Mouse (Mus musculus) midbrain, embryonic 10.5 days (tissue): Measurements from ENCODE around the gene Ifnl3. TPM values are rescaled to one million over a fixed set of nuclear protein-coding genes. Genes with fewer than 3 reads are reported as not detected.

Source experiments
- DNase-seq: peaks from one replicate; pipeline ENCODE4 v3.0.0-alpha.2; 2017; ENCODE audit warnings: low spot score
- H3K27ac ChIP-seq: fragments of 300-500 bp; sonication (generic); replicated peaks from 2 replicates; pipeline ENCODE4 v1.5.1; 2016; ENCODE audit warnings: mild to moderate bottlenecking
- H3K27me3 ChIP-seq: fragments of 300-500 bp; sonication (generic); 2 replicates; pipeline ENCODE4 v1.6.1; 2016; ENCODE audit warnings: low read depth, mild to moderate bottlenecking; ENCODE audit not compliant: poor library complexity, severe bottlenecking
- H3K36me3 ChIP-seq: fragments of 300-500 bp; sonication (generic); 2 replicates; pipeline ENCODE4 v1.6.1; 2016; ENCODE audit warnings: mild to moderate bottlenecking, moderate library complexity
- H3K4me1 ChIP-seq: fragments of 300-500 bp; sonication (generic); 2 replicates; pipeline ENCODE4 v1.6.1; 2016
- H3K4me3 ChIP-seq: fragments of 300-500 bp; sonication (generic); 2 replicates; pipeline ENCODE4 v1.5.1; 2016; ENCODE audit warnings: mild to moderate bottlenecking, moderate library complexity
- H3K9me3 ChIP-seq: fragments of 300-500 bp; sonication (generic); replicated peaks from 2 replicates; pipeline ENCODE4 v1.6.1; 2016; ENCODE audit warnings: mild to moderate bottlenecking
- WGBS: fragments of 180-500 bp; shearing (Covaris S2); methylation state at CpG from one replicate; pipeline ENCODE4 v1.1.7; 2016; 5-methylcytosine and 5-hydroxymethylcytosine counted together
- polyA plus RNA-seq: library from polyadenylated mRNA; unstranded; fragments of >200 nt; fragmentation: Nextera tagmentation; extraction: Ambion mirVana; gene quantifications from 2 replicates; pipeline ENCODE4 v1.2.1, GENCODE M21; 2016

Gene Ifnl3
- polyA plus RNA-seq, 1 experiment from 2014 or later = not detected

DNA sequence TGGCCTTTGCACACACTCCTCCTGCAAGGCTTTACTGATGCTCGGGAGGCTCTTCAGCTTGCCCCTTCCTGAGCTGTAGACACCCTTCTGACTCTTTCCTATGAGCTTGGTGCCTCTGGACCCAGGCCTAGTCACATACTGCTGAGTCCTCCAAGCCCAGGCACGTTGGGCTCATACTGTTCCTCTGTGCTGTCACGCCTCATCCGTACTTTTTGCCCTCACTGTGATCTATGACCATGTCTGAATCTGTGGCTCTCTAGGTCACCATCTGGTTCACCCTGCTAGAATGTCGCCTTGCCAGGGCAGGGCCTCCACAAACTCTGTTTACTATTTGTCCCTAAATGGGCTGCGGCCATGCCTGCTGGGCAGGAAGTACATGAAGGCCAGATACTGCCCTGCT is 30.4 kb downstream of the Ifnl3 start:
- Histone ChIP-seq H3K27ac (no peak overlapping the region), H3K36me3 (peaks cover 6% of the 10 kb centered on the region), H3K27me3 (peaks cover 2% of the 10 kb centered on the region; the same call in 1 of the 2 replicates), H3K4me3 (no peak overlapping the region), H3K9me3 (peaks cover 10% of the 10 kb centered on the region; the same call in 1 of the 2 replicates), H3K4me1 (peaks cover 11% of the 10 kb centered on the region)
- 88% methylated on average over 6 of the region's 6 CpGs for WGBS
- no peak for DNase-seq

DNA sequence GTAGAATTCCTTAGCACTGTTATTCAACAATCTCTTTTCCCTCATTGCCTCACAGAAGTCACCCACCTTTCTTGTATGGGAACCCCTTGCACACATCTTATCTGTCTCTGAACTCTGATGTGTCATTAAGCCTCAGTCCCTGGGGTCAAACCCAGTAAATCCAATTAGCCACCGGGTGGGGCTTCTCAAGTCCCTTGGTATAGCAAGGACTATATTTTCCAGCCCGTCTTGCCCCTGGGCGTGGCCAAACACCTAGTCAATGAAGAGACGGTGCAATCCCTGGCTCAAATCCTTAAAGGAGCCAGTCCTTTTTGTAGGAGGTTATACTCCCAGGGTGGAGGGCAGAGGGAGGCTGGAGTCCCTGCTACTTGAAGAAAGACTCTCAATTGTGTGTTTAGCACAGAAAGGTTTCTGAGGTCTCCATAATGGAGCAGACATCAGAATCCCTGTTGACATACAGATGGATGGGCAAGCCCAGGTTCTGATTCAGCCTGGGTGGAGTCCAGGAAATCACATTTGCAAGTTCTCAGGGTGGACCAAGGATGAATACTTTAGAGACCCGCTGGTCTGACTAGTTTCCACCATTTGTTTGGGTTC is 33.4 kb downstream of the Ifnl3 start:
- 18% methylated on average over 5 of the region's 5 CpGs for WGBS
- Histone ChIP-seq H3K27ac (no peak overlapping the region), H3K36me3 (peaks cover 34% of the 10 kb centered on the region), H3K4me1 (peaks cover 14% of the 10 kb centered on the region), H3K27me3 (no peaks in the 10 kb centered on the region), H3K4me3 (no peak overlapping the region), H3K9me3 (peaks cover 10% of the 10 kb centered on the region; the same call in 1 of the 2 replicates)
- DNase-seq = no peak

DNA sequence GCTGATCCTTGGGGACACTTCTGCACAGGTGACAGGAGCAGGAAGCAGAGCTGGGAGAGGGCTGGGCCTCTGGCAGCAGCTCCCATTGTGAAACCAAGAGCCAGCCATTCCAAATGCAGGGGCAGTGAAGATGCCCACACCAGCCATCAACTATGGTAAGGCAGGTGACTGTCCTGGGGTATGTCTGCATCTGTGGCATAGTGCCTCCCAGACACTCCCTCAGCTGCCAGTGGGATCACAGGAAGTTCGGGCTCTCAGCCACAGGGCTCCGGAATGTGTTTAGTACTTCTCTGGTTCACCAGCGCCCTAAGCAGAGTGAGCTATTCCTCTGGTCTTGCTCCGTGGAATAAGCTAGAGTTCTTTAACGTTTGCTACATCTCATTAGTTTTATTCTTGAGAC is 34.4 kb downstream of the Ifnl3 start:
- Histone ChIP-seq H3K4me1 (peaks cover 14% of the 10 kb centered on the region), H3K36me3 (peaks cover 42% of the 10 kb centered on the region), H3K27me3 (no peaks in the 10 kb centered on the region), H3K27ac (no peak overlapping the region), H3K9me3 (peaks cover 10% of the 10 kb centered on the region; the same call in 1 of the 2 replicates), H3K4me3 (no peak overlapping the region)
- no peak for DNase-seq
- WGBS = 82% methylated on average over 5 of the region's 5 CpGs

DNA sequence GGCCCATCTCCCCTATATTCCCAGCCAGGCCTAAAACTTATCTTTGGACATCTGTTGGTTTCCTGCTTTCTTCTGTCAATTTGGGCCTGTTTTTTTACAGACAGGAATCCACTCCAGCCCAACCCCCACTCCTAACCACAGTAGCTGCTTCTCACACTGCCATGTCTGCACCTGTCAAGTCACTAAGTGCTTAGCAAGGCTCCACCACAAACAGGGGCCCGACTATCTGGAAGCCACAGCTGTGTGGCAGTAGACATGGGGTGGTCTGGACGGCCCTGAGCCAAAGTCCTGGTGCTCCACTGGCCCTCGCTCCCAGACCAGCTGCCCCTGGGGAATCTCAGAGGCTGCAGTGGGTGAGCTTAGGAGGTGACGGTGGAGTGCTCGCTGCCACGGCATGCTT is 35.1 kb downstream of the Ifnl3 start:
- H3K9me3 ChIP-seq = peaks cover 7% of the 10 kb centered on the region; the same call in 1 of the 2 replicates
- no peaks in the 10 kb centered on the region for H3K27me3 ChIP-seq
- no peak overlapping the region for H3K27ac ChIP-seq
- peaks cover 48% of the 10 kb centered on the region for H3K36me3 ChIP-seq
- no peak for DNase-seq
- 83% methylated on average over 6 of the region's 6 CpGs for WGBS
- peaks cover 14% of the 10 kb centered on the region for H3K4me1 ChIP-seq
- no peak overlapping the region for H3K4me3 ChIP-seq

DNA sequence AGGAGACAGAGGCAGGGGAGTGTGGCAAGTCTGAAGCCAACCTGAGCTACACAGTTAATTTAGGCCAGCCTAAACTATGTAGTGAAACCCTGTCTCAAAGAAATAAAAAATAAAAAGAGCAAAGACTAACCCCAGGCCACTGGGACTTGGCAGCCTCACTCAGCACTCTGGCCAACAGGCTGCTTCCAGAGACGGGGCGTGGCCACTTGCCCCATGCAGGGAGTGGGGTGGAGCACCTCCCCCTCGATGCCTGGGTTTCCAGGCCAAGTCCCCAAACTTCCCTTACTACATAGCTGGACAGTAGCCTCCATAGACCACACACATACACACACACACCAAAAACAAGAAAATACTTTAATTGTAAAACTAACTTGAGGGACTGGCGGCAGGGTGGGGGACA is 35.9 kb downstream of the Ifnl3 start:
- Histone ChIP-seq H3K4me3 (no peak overlapping the region), H3K27ac (no peak overlapping the region), H3K27me3 (no peaks in the 10 kb centered on the region), H3K36me3 (peaks cover 56% of the 10 kb centered on the region), H3K9me3 (0 out of 2 replicates have a peak, but pooled peaks cover under 1% of the 10 kb centered on the region), H3K4me1 (peaks cover 14% of the 10 kb centered on the region)
- no peak for DNase-seq
- 57% methylated on average over 4 of the region's 4 CpGs for WGBS

DNA sequence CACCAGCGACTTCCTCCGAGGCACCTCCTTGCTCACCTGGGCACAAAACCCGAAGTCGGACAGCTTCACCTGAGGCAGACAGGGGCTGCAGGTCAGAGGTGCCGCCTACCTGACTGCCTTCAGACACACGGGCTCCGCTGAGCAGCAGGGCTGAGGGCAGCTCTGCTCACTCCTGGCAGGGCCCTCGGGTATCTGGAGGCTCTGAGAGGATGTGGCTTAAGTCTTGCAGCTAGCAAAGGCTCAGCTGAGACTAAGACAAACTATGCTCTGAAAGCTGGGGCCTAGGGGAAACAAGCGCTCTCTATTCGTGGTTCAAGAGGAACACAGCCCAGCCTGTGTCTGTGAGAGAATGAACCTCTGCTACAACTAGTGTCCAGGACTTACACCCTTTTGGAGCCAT is 38.2 kb downstream of the Ifnl3 start:
- peaks cover 80% of the 10 kb centered on the region for H3K36me3 ChIP-seq
- H3K4me3 ChIP-seq = no peak overlapping the region
- H3K9me3 ChIP-seq = no peaks in the 10 kb centered on the region
- H3K4me1 ChIP-seq = peaks cover 11% of the 10 kb centered on the region
- no peaks in the 10 kb centered on the region for H3K27me3 ChIP-seq
- 93% methylated on average over 10 of the region's 10 CpGs for WGBS
- H3K27ac ChIP-seq = no peak overlapping the region
- DNase-seq = no peak

DNA sequence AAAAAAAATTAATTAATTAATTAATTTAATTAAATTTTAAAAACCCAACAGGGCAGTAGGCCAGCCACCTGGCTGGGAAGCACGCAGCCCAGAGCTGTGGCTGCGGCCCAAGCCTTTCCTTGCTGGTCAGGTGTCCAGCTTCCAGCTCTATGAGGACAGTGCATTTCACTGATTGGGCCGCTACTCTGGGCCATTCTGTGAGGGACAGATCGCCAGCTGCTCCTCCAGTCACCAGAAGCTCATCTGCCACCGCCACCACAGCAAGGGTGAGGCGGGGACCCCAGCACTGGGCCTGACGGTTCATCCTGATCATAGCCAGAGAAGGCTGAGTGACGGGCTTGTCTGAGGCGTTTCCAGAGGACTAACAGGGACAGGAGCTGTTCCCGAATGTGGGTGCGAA is 39.3 kb downstream of the Ifnl3 start:
- Histone ChIP-seq H3K4me1 (0 out of 2 replicates have a peak, but pooled peaks cover 3% of the 10 kb centered on the region), H3K9me3 (no peaks in the 10 kb centered on the region), H3K27me3 (no peaks in the 10 kb centered on the region), H3K4me3 (no peak overlapping the region), H3K27ac (no peak overlapping the region), H3K36me3 (peaks cover 91% of the 10 kb centered on the region)
- no peak for DNase-seq
- 88% methylated on average over 11 of the region's 11 CpGs for whole genome bisulfite sequencing

GRCm38 (mm10) chr7:28562371-28562770 is 39.7 kb downstream of the Ifnl3 start:
- Histone ChIP-seq H3K4me3 (no peak overlapping the region), H3K27ac (no peak overlapping the region), H3K27me3 (no peaks in the 10 kb centered on the region), H3K4me1 (0 out of 2 replicates have a peak, but pooled peaks cover 3% of the 10 kb centered on the region), H3K9me3 (no peaks in the 10 kb centered on the region), H3K36me3 (peaks cover 95% of the 10 kb centered on the region)
- no peak for DNase-seq
- 95% methylated on average over 13 of the region's 13 CpGs for WGBS

DNA sequence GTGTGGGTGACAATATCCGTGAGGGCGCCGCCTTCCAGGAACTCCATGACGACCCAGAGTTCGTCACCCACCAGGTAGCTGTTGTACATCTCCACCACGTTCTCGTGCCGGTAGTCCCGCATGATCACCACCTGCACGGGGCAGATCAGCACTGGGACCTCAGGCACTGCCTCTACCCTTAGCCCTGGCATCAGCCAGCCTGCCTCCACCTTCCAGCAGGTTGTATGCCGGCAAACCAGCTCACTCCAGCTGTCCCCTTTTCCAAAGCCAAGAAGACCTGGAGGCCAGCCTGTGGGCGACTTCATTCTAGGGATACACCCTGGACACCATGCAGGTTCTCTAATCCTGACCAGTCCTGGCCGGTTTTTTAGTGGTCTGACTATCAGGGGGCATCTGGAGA is 40.3 kb downstream of the Ifnl3 start:
- no peak for DNase-seq
- peaks cover 96% of the 10 kb centered on the region for H3K36me3 ChIP-seq
- no peak overlapping the region for H3K4me3 ChIP-seq
- WGBS = 94% methylated on average over 13 of the region's 13 CpGs
- H3K27me3 ChIP-seq = no peaks in the 10 kb centered on the region
- H3K9me3 ChIP-seq = no peaks in the 10 kb centered on the region
- no peak overlapping the region for H3K27ac ChIP-seq
- H3K4me1 ChIP-seq = 0 out of 2 replicates have a peak, but pooled peaks cover 3% of the 10 kb centered on the region

DNA sequence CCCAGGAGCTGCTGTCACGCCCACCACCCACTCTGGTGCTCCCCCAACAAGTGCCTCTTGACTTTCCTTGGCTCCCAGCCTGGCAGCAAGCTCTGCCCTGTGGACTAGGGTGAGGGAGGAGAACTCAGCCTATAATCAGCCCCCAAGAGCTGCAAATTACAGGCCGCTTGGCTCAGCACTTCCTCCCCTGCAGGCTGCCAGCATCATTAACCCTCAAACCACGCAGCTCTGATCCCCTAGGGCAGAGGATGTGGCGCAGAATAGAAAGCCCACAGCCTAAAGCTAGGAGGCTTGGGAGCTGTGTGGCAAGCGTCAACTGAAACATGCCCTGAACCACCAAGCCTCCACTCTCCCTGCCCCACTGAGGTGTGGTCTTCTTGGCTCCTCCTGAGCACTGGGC is 42.8 kb downstream of the Ifnl3 start:
- Histone ChIP-seq H3K4me3 (no peak overlapping the region), H3K4me1 (no peaks in the 10 kb centered on the region), H3K27ac (no peak overlapping the region), H3K27me3 (no peaks in the 10 kb centered on the region), H3K36me3 (peaks cover 92% of the 10 kb centered on the region), H3K9me3 (no peaks in the 10 kb centered on the region)
- WGBS = 83% methylated on average over 5 of the region's 5 CpGs
- DNase-seq = no peak

- Histone ChIP-seq H3K9me3 (no peaks in the 10 kb centered on the region), H3K27me3 (no peaks in the 10 kb centered on the region), H3K4me3 (no peak overlapping the region), H3K27ac (no peak overlapping the region), H3K4me1 (0 out of 2 replicates have a peak, but pooled peaks cover 2% of the 10 kb centered on the region), H3K36me3 (peaks cover 74% of the 10 kb centered on the region)
- 88% methylated on average over 4 of the region's 4 CpGs for WGBS
- DNase-seq = no peak
These were observed 44.9 kb downstream of the Ifnl3 start for GRCm38 (mm10) chr7:28567539-28567938.

DNA sequence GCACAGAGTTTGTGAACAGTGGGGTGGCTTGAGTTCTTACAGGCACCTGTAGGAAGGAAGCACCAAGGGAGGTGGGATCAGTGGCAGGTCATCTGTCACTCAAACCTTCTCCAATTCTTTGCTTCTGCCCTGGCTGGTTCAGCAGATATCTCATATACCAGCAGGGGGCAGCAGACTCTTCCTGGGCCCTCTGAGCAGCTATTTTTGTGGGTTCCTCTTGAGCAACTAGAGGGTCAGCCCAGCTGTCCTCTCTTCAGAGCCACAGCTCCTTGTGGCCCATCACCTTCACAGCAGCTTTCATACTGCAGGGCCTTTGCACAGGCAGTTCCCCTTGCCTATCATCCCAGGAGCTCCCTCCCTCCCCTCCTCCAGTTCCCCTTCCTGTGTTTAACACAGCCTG is 45.6 kb downstream of the Ifnl3 start:
- peak; percentile 62 for DNase-seq
- no peak overlapping the region for H3K4me3 ChIP-seq
- no peaks in the 10 kb centered on the region for H3K9me3 ChIP-seq
- 0 out of 2 replicates have a peak, but pooled peaks cover 2% of the 10 kb centered on the region for H3K4me1 ChIP-seq
- H3K27me3 ChIP-seq = no peaks in the 10 kb centered on the region
- H3K27ac ChIP-seq = no peak overlapping the region
- peaks cover 67% of the 10 kb centered on the region for H3K36me3 ChIP-seq

DNA sequence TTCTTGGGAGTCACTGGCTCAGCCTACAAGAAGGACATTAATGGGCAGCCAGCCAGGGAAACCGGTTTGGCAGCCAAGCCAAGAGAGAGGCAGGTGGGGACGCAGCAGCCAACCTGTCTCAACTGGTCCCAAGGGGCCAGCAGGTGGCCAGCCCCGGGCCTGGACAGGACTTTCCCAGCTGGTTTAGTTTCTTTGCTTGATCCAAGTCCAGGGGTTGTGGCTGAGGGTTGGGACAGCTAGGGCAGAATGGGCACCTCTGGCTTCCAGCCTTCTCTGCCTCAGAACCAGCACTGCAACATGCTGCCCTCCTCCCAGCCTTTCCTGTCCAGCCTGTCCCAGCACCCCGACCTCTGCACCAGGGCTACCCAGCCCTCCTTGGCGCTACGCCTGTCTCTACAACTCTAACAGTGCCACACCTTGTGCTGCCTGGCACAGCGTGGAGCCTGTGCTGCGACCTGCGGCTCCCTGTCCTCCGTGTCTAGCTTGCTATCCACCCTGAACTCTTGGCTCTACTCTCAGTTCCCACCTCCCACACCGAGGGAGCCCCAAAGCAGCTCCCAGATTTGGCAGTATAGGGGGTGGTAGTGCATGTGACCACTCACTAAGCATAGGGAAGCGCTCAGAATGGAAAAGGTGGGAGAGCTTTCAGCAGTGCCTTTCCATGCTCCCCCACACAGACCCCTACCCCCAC is 47.8 kb downstream of the Ifnl3 start:
- no peak for DNase-seq
- Histone ChIP-seq H3K4me3 (no peak overlapping the region), H3K27me3 (no peaks in the 10 kb centered on the region), H3K9me3 (no peaks in the 10 kb centered on the region), H3K36me3 (peaks cover 45% of the 10 kb centered on the region), H3K27ac (0 out of 2 replicates have a peak overlapping the region, but pooled peaks have one; percentile 14), H3K4me1 (0 out of 2 replicates have a peak, but pooled peaks cover 2% of the 10 kb centered on the region)
- WGBS = 76% methylated on average over 12 of the region's 12 CpGs
